Mouse (Mus musculus): ENCODE data around the gene Tnni2. TPM values are rescaled to one million over a fixed set of nuclear protein-coding genes. Genes with fewer than 3 reads are reported as not detected.

The Tnni2 gene
- total RNA-seq, 1 experiment from 2014 or later: not detected

- no peak for DNase-seq
These were observed 19.0 kb downstream of the Tnni2 start, which contains the start of gene Lsp1 for GRCm38 (mm10) chr7:142460636-142461077. Gene Lsp1, plus strand, starts transcription at chr7:142460809.

GRCm38 (mm10) chr7:142461446-142461845 is 19.8 kb downstream of the Tnni2 start:
- no peak for DNase-seq

- no peak for DNase-seq
These were observed 20.6 kb downstream of the Tnni2 start for GRCm38 (mm10) chr7:142462190-142462589.

- no peak for DNase-seq
These were observed 21.0 kb downstream of the Tnni2 start for GRCm38 (mm10) chr7:142462594-142463078.

GRCm38 (mm10) chr7:142470171-142470691 is 28.6 kb downstream of the Tnni2 start:
- DNase-seq: no peak

- DNase-seq: no peak
These were observed 29.3 kb downstream of the Tnni2 start for GRCm38 (mm10) chr7:142470808-142471413.

- no peak for DNase-seq
These were observed 29.8 kb downstream of the Tnni2 start for GRCm38 (mm10) chr7:142471414-142471861.

- DNase-seq: peak; percentile 29
These were observed 30.4 kb downstream of the Tnni2 start for GRCm38 (mm10) chr7:142471884-142472570.

- DNase-seq: no peak
These were observed 31.3 kb downstream of the Tnni2 start for GRCm38 (mm10) chr7:142472936-142473335.

GRCm38 (mm10) chr7:142473476-142473875 is 31.9 kb downstream of the Tnni2 start:
- no peak for DNase-seq

GRCm38 (mm10) chr7:142474799-142475198 is 33.2 kb downstream of the Tnni2 start:
- DNase-seq: no peak

GRCm38 (mm10) chr7:142475641-142476040 is 34.0 kb downstream of the Tnni2 start:
- no peak for DNase-seq

GRCm38 (mm10) chr7:142476271-142476670 is 34.7 kb downstream of the Tnni2 start:
- no peak for DNase-seq

GRCm38 (mm10) chr7:142476795-142477452 is 35.3 kb downstream of the Tnni2 start:
- DNase-seq: no peak

GRCm38 (mm10) chr7:142478001-142478400 is 36.4 kb downstream of the Tnni2 start:
- no peak for DNase-seq

- no peak for DNase-seq
These were observed 37.0 kb downstream of the Tnni2 start for GRCm38 (mm10) chr7:142478574-142478973.

- no peak for DNase-seq
These were observed 37.7 kb downstream of the Tnni2 start for GRCm38 (mm10) chr7:142479307-142479706.

GRCm38 (mm10) chr7:142479886-142480285 is 38.3 kb downstream of the Tnni2 start:
- DNase-seq: no peak

- DNase-seq: no peak
These were observed 39.1 kb downstream of the Tnni2 start for GRCm38 (mm10) chr7:142480661-142481060.

- peak; percentile 53 for DNase-seq
These were observed 39.6 kb downstream of the Tnni2 start for GRCm38 (mm10) chr7:142481186-142481567.

- no peak for DNase-seq
These were observed 40.1 kb downstream of the Tnni2 start for GRCm38 (mm10) chr7:142481568-142482255.

- no peak for DNase-seq
These were observed 40.6 kb downstream of the Tnni2 start for GRCm38 (mm10) chr7:142482256-142482609.

All from adrenal gland, postnatal 25 days (tissue).